Mouse (Mus musculus): ENCODE measurements around the gene Enpp5.

DNA sequence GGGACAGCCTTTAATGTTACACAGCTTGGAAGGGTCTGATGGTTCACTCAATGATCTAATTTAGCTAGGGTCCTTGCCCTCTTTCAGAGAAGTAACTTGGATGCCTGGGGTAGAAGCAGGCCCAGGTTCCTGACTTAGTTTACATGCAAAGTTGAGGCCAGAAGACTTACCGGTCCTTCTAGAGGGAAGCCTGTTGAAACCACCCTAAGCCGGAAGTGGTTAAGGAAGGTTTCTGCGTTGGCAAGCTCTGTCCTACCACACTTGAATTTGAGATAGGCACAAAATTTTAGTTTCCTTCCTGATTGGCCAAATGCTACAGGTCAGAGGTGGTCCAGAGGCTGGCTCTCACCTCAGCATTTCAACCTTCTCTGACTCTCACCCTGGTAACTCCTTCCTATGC lies 9.6 kb downstream of the Enpp5 start:
- TF ChIP-seq CTCF (conservative IDR thresholded peaks at IDR 0.05; ENCODE audit: insufficient read depth, insufficient read length, low read depth, low read length) (no peak), POLR2A (IDR thresholded peaks at IDR 0.05; ENCODE audit: low read depth, low read length) (no peak)

Data from kidney, adult 2 months (tissue).